Mouse (Mus musculus): ENCODE measurements around the gene Csmd2. TPM values are rescaled to one million over a fixed set of nuclear protein-coding genes. Genes with fewer than 3 reads are reported as not detected.

Csmd2 gene
- total RNA-seq, 2 experiments from 2014 or later: 0.06 to 0.46 TPM

DNA sequence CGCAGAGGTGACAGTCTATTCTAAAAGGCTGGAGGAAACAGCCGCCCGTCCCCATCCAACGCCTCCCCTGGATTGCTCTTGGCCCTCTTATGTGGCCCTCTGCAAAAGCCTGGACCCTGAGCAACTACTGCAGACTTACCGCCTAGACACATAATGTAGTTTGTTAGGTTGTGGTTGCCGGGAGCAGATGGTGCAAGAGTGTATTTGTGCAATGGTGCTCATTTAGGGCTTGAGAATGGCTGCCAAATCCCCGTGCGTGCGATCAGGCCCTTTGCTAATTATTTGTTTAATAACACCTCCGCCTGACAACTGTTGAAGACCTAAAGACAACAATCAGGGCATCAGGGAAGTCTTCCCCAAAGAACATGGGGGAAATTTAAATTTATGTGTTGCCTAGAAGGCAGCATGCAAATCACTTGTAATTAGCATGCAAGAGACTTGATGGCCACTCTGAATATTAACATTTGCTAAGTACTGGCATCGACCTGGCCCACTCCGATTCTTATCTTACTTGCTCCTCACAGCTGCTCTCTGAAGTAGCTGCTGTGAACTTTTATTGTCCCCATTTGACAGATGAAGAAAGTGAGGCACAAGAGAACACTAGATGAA is 147.5 kb downstream of the Csmd2 start:
- DNase-seq (ENCODE audit: low spot score in 2 of 2): no peak

GRCm38 (mm10) chr4:128139991-128140390 is 152.3 kb downstream of the Csmd2 start:
- no peak for DNase-seq (ENCODE audit: low spot score in 2 of 2)

GRCm38 (mm10) chr4:128141161-128142101 is 153.8 kb downstream of the Csmd2 start:
- DNase-seq (ENCODE audit: low spot score in 2 of 2): no peak

DNA sequence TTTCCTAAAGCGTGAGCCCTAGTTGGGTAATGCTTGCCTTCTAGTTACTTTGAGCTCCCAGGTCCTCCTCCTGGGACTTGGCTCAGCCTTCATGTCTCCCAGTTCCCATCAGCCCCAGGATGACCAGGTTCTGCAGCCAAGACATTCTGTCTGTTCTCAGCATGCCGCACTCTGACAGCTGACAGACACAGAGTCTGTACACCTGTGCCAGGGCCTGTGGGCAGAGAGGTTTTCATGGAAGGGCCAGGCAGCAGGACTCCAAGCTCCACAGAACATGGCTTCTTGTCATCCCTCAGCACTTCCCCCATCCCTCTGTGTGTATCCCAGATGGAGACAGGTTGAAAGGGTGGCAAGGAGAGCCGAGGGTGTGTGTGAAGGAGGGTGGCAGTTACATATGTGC is 154.6 kb downstream of the Csmd2 start:
- DNase-seq (ENCODE audit: low spot score in 2 of 2): no peak

DNA sequence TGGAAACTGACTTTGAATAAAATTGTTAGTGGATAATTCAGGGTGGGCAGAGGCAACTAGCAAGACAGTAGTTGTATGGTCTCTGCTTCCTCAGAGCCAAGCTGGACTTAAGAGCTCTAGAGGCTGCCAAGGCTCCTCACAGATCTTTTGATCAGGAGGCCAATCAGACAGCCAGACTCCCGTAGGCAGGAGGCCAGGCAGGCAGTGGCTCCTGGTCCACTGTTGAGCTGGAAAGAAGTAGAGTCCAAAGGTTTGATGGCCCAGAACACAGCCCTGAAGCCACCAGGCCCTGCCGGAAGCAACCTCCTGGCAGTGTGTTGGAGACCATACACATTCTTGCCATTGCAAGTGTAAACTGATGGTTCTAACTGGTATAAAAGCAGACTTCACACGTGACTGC is 155.5 kb downstream of the Csmd2 start:
- no peak for DNase-seq (ENCODE audit: low spot score in 2 of 2)

- no peak for DNase-seq (ENCODE audit: low spot score in 2 of 2)
Measured at GRCm38 (mm10) chr4:128149524-128149923, 161.9 kb downstream of the Csmd2 start.

DNA sequence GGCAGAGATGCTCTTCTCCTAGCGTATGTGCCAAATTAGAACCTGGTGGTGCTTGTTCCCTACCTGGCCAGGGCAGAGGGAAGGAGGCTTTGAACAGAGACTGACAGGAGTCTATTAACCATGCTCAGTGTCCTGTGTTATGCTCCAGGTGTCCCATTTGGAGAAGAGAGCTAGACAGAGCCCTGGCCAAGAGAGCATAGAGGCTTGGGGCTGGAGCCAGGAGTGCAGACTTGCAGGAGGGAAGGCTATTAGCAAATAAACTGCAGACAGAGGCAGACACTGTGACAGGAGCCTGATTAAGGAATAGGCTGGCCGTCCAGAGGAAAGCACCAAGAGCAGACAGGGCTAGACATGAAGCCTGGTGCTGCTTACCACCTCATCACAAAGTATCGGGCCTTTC is 164.4 kb downstream of the Csmd2 start:
- DNase-seq (ENCODE audit: low spot score in 2 of 2): no peak

GRCm38 (mm10) chr4:128153144-128153543 is 165.5 kb downstream of the Csmd2 start:
- DNase-seq (ENCODE audit: low spot score in 2 of 2): no peak

- no peak for DNase-seq (ENCODE audit: low spot score in 2 of 2)
Measured at GRCm38 (mm10) chr4:128155226-128155625, 167.6 kb downstream of the Csmd2 start.

DNA sequence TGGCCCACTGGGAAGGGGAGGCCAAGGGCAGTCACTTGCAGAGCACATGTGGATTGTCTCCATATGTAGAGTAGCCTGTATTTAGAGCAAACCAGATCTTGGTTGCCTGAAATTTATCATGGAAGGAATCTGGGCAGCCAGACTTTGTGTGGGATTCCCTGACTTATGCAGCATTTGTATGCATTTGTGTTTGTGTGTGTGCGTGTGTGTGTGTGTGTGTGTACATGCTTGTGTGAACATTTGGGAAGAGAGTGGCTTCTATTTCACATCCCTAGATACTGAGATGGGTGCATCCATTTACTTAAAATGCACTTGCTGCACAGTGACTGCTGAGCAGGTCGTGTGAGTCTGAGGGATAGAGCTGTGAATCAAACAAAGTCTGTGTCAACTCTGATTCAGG is 173.0 kb downstream of the Csmd2 start:
- no peak for DNase-seq (ENCODE audit: low spot score in 2 of 2)

DNA sequence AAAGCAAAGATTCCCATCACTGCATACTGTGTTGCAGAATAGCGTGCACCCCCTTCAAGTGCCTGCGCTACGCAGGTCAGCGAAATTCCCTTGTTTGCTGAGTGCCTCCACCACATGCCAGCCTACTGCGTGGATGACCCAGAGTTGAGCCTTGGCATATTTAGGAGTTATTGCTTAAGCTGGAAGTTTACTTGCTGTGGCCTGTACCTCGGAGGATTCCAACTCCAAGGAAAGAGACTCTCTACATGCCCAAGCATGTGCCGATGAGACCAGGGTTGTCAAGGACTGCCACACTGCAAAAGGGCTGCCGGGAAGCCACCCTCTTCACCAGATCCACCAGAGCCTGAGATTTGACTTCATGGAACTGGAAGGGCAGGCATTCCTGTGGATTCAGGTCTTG is 182.5 kb downstream of the Csmd2 start:
- DNase-seq (ENCODE audit: low spot score in 2 of 2): no peak

GRCm38 (mm10) chr4:128171233-128171632 is 183.6 kb downstream of the Csmd2 start:
- no peak for DNase-seq (ENCODE audit: low spot score in 2 of 2)

- no peak for DNase-seq (ENCODE audit: low spot score in 2 of 2)
Measured at GRCm38 (mm10) chr4:128171701-128172100, 184.0 kb downstream of the Csmd2 start.

GRCm38 (mm10) chr4:128178974-128179373 is 191.3 kb downstream of the Csmd2 start:
- no peak for DNase-seq (ENCODE audit: low spot score in 2 of 2)

DNA sequence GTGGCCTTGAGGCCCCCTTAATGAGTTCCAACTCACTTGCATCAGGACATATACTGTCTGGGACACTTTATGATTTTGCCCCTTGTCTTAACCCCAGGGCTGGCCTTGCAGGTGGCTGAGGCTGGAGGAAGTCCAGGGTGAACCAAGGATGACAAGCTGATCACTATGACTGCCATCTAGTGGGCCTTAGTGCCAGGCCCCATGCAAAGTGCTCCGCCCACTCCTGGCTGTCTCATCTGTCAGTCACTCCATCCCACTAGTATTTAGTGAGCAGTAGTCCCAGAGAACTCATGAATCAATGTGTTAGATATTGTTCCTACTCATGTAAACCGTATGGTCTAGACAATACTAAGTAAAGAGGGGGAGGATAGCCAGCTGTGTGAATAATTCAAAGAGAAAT is 191.9 kb downstream of the Csmd2 start:
- DNase-seq (ENCODE audit: low spot score in 2 of 2): no peak

GRCm38 (mm10) chr4:128184747-128185146 is 197.1 kb downstream of the Csmd2 start:
- DNase-seq (ENCODE audit: low spot score in 2 of 2): no peak

GRCm38 (mm10) chr4:128194454-128194853 is 206.8 kb downstream of the Csmd2 start:
- no peak for DNase-seq (ENCODE audit: low spot score in 2 of 2)

- no peak for DNase-seq (ENCODE audit: low spot score in 2 of 2)
Measured at GRCm38 (mm10) chr4:128217991-128218595, 230.4 kb downstream of the Csmd2 start.

GRCm38 (mm10) chr4:128224453-128224852 is 236.8 kb downstream of the Csmd2 start:
- no peak for DNase-seq (ENCODE audit: low spot score in 2 of 2)

DNA sequence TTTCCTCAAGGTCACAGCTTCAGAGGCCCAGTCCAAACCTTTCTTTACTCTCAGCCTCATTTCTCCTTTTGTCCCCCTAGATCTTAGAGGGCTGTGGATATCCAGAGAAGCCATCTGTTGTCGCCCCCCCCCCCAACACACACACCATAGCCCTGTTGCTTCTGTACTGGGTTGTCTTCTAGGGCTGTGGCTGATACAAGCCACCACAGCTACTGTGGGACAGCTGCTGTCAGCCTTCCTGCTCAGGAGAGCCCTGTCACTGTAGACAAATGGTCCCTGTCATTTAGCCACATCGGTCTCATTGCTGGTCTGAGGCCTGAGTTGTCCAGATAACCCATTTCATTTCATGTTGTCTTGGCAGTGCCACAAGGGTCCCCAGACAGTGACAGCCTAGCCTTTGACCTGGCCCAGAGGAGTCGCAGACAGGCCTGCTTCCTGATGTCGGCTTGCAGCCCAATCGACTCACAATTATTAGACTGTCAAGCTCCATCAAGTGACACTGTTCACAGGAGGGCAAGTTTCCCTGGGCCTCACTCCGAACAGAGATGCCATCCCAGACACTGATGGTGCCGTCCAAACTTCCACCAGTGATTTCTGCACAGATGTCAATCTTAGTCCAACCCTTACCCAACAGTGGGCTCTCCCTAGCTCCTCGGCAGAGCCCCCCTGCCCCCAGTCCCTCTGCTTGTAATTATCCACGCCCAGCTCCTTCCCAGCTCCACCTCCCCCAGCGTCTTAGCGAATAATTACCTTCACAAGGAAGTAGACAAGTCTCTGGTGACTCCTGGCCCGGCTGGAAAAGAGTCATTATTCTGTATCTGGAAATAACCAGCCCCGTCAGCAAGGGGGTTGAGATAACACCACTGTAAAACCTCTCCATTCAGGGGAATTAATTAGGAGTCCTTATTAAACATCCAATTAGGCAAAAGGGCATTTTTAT is 240.0 kb downstream of the Csmd2 start:
- DNase-seq (ENCODE audit: low spot score in 2 of 2): no peak

DNA sequence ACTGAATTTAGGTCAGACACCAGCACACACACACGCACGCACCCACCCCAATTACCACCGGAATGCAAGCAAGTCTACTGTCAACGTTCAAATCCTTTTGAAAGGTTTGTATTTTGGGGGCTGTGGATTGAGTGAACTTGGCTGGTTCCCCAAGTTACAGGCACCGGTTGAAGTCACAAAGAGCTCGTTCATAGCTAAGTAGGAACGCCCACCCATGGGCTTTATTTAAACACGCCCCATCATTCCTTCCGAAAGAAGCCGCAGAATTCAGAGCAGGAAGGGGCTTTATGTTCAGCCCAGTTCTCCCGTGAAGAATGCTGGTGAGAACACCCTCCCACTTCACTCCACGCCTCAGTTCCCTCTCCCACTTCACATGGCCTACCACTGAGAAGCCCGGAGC is 245.8 kb downstream of the Csmd2 start:
- DNase-seq (ENCODE audit: low spot score in 2 of 2): no peak

Measured in adrenal gland, adult 18-20 months (tissue).